Mouse (Mus musculus) neural tube, embryonic 14.5 days (tissue): ENCODE measurements around the gene Ugt1a6b. TPM values are rescaled to one million over a fixed set of nuclear protein-coding genes. Genes with fewer than 3 reads are reported as not detected.
A peak's percentile ranks its signal among the peaks of the same experiment; 100 is the strongest.
"Not testable (repeated sequence)": the region's sequence is repeated elsewhere in the genome, so short reads cannot be mapped to it uniquely, and the experiment has no call there.

Source experiments
- ATAC-seq: fragments of 200-750 bp; cut with Nextera tagmentation; 2 replicates; pipeline ENCODE4 v1.8.0; 2017; ENCODE audit warnings: low read depth, mild to moderate bottlenecking, moderate TSS enrichment, moderate library complexity
- H3K27ac ChIP-seq: fragments of 300-500 bp; sonication (generic); 2 replicates; pipeline ENCODE4 v1.5.1; 2014; ENCODE audit warnings: low read depth, mild to moderate bottlenecking, control low read depth, low read length, moderate library complexity, mixed read lengths
- H3K27me3 ChIP-seq: fragments of 300-500 bp; sonication (generic); 2 replicates; pipeline ENCODE4 v1.6.1; 2014; ENCODE audit warnings: low read length; ENCODE audit not compliant: control insufficient read depth, insufficient read depth
- H3K36me3 ChIP-seq: fragments of 300-500 bp; sonication (generic); 2 replicates; pipeline ENCODE4 v1.6.1; 2014; ENCODE audit warnings: low read length, mixed read lengths; ENCODE audit not compliant: control insufficient read depth, insufficient read depth
- H3K4me1 ChIP-seq: fragments of 300-500 bp; sonication (generic); 2 replicates; pipeline ENCODE4 v1.6.1; 2014; ENCODE audit warnings: low read length; ENCODE audit not compliant: control insufficient read depth, insufficient read depth
- H3K4me2 ChIP-seq: fragments of 300-500 bp; sonication (generic); 2 replicates; pipeline ENCODE4 v1.6.1; 2014; ENCODE audit warnings: mild to moderate bottlenecking, low read depth, low read length, control low read depth
- H3K4me3 ChIP-seq: fragments of 300-500 bp; sonication (generic); 2 replicates; pipeline ENCODE4 v1.5.1; 2014; ENCODE audit warnings: low read depth, low read length, control low read depth, mixed read lengths
- H3K9ac ChIP-seq: fragments of 300-500 bp; sonication (generic); replicated peaks from 2 replicates; pipeline ENCODE4 v1.6.1; 2014; ENCODE audit warnings: low read depth, mild to moderate bottlenecking, control low read depth, low read length, mixed read lengths
- H3K9me3 ChIP-seq: fragments of 300-500 bp; sonication (generic); 2 replicates; pipeline ENCODE4 v1.6.1; 2016; ENCODE audit warnings: low read length; ENCODE audit not compliant: control insufficient read depth
- WGBS: fragments of 180-500 bp; shearing (Covaris S2); extraction: QIAGEN DNeasy Blood & Tissue Kit; methylation state at CpG from one replicate; pipeline ENCODE4 v1.1.7; 2014; 5-methylcytosine and 5-hydroxymethylcytosine counted together
- polyA plus RNA-seq: library from polyadenylated mRNA; unstranded; fragments of >200 nt; fragmentation: Nextera tagmentation; extraction: Ambion mirVana; gene quantifications from 2 replicates; pipeline ENCODE4 v1.2.1, GENCODE M21; 2014

Ugt1a6b gene
- polyA plus RNA-seq, 1 experiment from 2014 or later = not detected

DNA sequence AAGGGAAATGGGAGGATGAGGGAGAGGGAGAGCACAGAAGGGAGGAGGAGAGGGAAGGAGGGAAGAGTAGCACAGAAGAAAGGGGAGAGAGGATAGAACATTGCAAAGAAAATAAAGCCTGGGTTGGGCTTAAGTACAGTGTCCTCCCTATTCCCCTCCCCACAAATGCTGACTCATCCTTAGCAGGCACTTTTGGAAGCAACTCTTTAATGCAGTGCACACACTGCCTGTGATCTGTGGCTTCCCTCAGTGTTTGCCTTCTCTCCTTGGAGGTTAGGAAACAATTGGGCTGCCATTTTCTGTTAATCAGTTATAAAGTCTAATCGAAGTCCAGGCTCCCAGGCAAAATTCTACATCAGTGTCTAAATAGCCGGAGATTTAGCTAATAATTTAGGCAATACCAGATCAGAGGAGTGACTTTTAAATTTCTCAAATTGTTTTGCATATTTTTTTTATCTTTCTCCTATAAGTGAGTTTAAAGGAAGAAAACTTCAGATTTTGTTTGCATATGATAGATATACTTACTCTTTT lies 6.0 kb downstream of the Ugt1a6b start:
- ATAC-seq, H3K9ac ChIP-seq, H3K9me3 ChIP-seq, H3K4me3 ChIP-seq, H3K27me3 ChIP-seq, H3K4me1 ChIP-seq, H3K27ac ChIP-seq, H3K4me2 ChIP-seq, H3K36me3 ChIP-seq: not testable (repeated sequence)
- WGBS = 86% methylated on average over 2 of the region's 2 CpGs

DNA sequence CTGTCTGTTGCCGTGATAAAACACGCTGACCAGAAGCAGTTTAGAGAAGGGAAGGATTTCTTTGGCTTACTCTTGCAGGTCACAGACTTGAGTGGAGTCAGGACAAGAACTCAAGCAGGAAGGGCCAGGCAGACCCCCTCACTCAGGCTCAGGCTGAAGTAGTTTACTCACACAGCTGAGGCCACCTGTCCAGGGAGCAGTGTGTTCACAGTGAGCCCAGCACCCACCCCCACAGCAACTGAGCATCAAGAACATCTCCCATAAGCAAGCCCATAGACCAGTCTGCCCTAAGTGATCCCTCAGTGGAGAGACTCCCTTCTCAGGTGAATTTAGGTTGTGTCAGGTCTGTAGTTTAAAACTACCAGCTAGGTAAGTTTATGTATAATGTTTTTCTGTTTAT lies 6.6 kb downstream of the Ugt1a6b start:
- H3K27ac ChIP-seq, H3K4me2 ChIP-seq, H3K36me3 ChIP-seq, H3K4me1 ChIP-seq, H3K27me3 ChIP-seq, H3K9me3 ChIP-seq, H3K9ac ChIP-seq, H3K4me3 ChIP-seq, ATAC-seq: not testable (repeated sequence)
- WGBS = 95% methylated on average over 2 of the region's 2 CpGs

DNA sequence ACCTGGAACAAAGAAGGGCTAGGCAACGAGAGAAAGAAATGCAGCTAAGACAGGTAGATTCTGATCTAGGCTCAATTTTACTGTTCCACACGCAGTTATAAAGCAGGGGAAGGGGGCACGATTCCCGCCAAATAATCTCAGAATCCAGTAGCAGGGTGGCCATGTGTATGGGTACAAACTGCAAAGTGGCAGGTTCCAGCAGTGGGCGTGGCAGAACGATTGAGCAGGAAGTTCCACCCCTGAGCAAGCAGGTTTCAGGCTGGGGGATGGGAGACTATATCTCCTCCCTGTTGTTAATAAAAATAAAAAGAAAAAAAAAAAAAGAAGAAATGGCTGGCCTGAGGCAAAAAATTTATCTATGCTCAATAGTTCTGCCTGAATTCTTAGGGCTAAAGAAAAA lies 9.7 kb downstream of the Ugt1a6b start:
- not testable (repeated sequence) for H3K4me1 ChIP-seq, H3K27ac ChIP-seq, H3K36me3 ChIP-seq, H3K4me2 ChIP-seq, ATAC-seq, H3K9me3 ChIP-seq, H3K4me3 ChIP-seq, H3K9ac ChIP-seq, H3K27me3 ChIP-seq
- WGBS = 94% methylated on average over 6 of the region's 6 CpGs

DNA sequence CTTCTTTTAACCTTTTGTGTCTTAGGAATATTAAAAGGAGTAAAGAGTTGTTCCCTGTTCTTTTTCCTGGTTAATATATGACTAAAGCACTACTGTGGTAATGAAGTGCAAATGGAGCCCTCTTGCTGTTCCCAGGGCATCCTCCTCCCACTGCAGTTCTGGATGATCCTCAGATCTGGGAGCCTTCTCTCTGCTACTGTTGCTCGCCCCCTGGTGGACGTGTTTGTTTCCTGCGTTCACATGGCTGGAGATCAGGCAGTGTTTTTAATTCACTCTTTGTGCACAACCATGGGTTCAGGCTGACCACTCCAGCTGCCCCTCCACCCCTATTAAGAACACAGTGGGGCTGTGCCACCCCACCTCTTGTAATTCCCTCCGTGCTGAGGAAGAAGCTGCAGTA lies 17.5 kb downstream of the Ugt1a6b start:
- not testable (repeated sequence) for H3K9ac ChIP-seq, H3K36me3 ChIP-seq, H3K27me3 ChIP-seq, H3K4me2 ChIP-seq, H3K4me1 ChIP-seq, ATAC-seq, H3K9me3 ChIP-seq, H3K4me3 ChIP-seq, H3K27ac ChIP-seq
- 14% methylated on average over 3 of the region's 4 CpGs for WGBS

DNA sequence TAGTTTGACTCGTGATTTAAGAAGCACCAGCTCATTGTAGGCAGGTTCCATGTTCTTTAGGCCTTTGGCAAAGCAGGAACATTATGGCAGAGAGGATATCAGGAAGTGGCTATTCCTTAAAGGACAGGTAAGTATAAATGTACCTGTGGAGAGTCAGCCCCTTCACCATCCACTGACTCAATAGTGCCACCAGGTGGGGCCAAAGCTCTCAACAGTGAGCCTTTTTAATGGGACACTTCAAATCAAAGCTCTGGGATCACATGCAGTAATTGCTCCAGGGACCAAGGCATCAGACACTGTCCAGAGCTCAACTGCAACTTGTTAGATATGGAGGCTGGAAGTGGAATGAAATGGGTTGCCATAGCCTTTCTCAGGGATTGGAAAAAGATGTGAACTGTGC lies 18.5 kb downstream of the Ugt1a6b start:
- not testable (repeated sequence) for H3K27ac ChIP-seq, H3K36me3 ChIP-seq, H3K4me2 ChIP-seq, H3K4me1 ChIP-seq, H3K4me3 ChIP-seq, H3K27me3 ChIP-seq, ATAC-seq, H3K9ac ChIP-seq, H3K9me3 ChIP-seq
- WGBS = no CpG with 5 or more reads among the region's 1 CpGs

DNA sequence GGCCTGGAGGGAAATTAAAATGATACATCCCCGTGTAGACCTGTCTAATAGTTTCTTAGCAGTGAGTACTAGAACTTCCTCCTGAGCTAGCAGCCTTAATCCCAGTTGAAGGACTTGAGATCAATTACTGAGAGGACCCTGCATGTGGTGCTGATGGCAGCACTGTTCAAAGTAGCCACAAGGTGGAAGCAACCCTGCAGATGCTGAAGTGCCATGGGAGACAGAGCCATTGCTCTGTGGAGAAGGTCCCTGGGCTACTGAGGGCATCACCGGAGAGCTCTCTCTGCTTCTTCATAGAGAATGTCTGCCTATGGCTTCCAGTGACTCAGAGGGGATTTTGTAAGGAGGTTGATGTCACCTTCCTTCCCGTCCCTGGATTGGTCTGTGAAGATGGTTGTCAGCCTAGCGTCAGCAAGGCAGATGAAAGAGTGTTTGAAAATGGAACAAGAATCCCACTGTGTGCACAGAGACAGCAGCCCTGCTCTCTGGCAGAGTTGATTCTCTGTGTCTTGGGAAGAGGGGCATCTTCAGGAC lies 22.8 kb downstream of the Ugt1a6b start:
- not testable (repeated sequence) for ATAC-seq, H3K4me2 ChIP-seq, H3K9ac ChIP-seq, H3K4me1 ChIP-seq, H3K4me3 ChIP-seq, H3K27ac ChIP-seq, H3K36me3 ChIP-seq, H3K9me3 ChIP-seq, H3K27me3 ChIP-seq
- 87% methylated on average over 3 of the region's 4 CpGs for WGBS

DNA sequence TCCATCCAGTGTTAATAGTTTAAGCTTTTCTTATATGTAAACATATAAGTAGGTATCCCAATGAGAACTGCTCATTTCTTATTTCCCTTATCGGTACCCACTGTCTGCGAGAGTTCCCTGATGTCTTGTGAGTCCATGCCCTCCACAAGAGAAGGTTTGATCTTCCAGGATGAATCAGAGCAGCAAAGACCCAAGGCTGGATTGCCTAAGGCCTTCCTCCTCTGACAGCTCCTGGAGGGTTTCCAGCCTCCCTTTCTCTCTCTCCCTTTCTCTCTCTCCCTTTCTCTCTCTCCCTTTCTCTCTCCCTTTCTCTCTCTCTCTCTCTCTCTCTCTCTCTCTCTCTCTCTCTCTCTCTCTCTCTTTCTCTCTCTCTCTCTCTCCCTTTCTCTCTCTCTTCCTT lies 26.0 kb downstream of the Ugt1a6b start:
- ATAC-seq = not testable (repeated sequence)
- WGBS = 90% methylated on average over 2 of the region's 2 CpGs

DNA sequence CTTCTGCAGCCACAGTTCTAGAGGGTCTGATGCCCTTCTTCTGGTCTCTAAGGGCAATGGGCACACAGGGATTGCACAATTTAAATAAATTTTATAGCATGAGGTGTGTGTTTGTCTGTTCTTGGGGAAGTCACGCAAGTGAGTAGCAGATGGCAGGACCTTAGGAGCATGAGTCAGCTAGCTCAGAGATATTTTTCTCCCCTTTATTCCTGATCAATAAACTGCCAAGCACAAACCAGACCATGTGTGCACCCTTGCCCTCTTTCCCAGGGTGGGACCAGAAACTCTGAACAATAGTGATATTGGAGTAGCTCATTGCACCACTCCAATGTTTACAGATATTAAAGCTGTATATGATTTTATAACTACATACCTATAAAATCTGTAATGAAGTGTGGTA lies 27.2 kb downstream of the Ugt1a6b start:
- H3K4me3 ChIP-seq, ATAC-seq, H3K27me3 ChIP-seq, H3K4me1 ChIP-seq, H3K9me3 ChIP-seq, H3K27ac ChIP-seq, H3K9ac ChIP-seq, H3K36me3 ChIP-seq, H3K4me2 ChIP-seq: not testable (repeated sequence)
- 91% methylated on average over 1 of the region's 1 CpGs for WGBS

More for the DNA sequence above, 26.0 kb downstream of the Ugt1a6b start:
- H3K9me3 ChIP-seq, H3K4me3 ChIP-seq, H3K9ac ChIP-seq, H3K36me3 ChIP-seq, H3K27me3 ChIP-seq, H3K4me1 ChIP-seq, H3K4me2 ChIP-seq, H3K27ac ChIP-seq: not testable (repeated sequence)

DNA sequence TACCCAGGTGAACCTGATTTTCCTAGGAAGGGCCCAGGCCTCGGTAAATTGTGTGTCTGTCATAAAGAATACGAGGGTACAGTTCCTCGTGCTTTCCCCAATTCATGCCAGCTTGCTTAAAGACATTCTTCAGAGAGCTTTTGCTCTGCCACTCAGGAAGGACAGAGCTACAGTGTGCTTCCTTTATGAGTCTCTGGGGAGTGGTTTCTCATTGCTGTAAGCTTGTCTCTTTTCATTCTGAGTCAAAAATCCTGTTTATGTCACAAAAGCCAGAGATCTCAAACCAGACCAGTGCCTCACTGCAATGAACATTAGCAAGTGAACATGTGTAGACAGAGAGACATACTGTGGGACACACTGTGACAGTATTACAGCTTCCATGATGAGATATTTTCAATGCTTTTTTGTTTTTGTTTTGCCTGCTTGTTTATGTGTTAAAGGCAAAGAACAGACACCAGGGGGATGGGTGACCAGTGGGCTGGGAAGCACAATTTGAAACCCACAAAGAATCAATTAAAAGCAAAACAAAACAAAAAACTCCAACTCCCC lies 30.9 kb downstream of the Ugt1a6b start:
- H3K36me3 ChIP-seq = no peaks in the 10 kb centered on the region
- peak; percentile 17; the same call in 1 of the 2 replicates for ATAC-seq
- H3K27ac ChIP-seq = peak overlapping the region; percentile 39; the same call in 1 of the 2 replicates
- H3K27me3 ChIP-seq = no peaks in the 10 kb centered on the region
- H3K4me2 ChIP-seq = no peak overlapping the region
- H3K4me3 ChIP-seq = no peak overlapping the region
- no peaks in the 10 kb centered on the region for H3K9me3 ChIP-seq
- no peaks in the 10 kb centered on the region for H3K4me1 ChIP-seq
- H3K9ac ChIP-seq = no peak overlapping the region
- 57% methylated on average over 3 of the region's 3 CpGs for WGBS
